11 mouse cellular contexts compared by ENCODE assay signal in the genomic region with DNA sequence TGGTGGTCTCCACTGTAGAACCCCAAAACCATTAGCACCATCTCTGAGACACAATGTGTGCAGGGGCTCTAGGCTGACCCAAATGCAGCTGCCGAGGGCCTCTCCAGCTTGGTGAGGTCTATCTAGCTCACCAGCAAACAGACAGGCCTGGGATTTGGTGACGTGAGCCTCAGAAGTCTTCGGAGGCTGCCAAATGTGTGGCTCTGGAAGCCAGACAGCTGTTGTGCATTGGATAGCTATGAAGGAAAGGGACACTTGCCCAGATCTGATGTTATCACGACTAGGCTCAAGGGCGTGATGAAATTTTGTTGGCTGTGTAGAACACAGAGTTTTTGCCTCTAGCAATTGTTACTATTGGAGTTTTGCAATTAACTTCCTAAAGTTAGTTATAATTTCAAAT. TPM values are rescaled to one million over a fixed set of nuclear protein-coding genes. Genes with fewer than 3 reads are reported as not detected.
DNase-seq lines count a peak whose midpoint lies in the region; ATAC-seq and TF ChIP-seq lines count a peak whose summit lies in the region.
"Had no signal": no experiment of that assay in that cellular context is flagged by ENCODE, and none has a peak within 500 bp of the region (broad histone marks: within the 10 kb centered on the region; RNA-seq: fewer than 3 reads in every experiment).

No protein-coding gene starts in this region.

- no peak for TF ChIP-seq CTCF in kidney, adult 2 months (conservative IDR thresholded peaks at IDR 0.05; ENCODE audit: insufficient read depth, insufficient read length, low read depth, low read length)

- H3K9ac ChIP-seq in limb, embryonic 13.5 days: no peak overlapping the region
- H3K9ac ChIP-seq in forebrain, embryonic 16.5 days (replicated peaks; ENCODE audit: low read depth, low read length): no peak overlapping the region

- WGBS in limb, embryonic 13.5 days: 67% methylated on average over 5 of the region's 5 CpGs
- WGBS in limb, embryonic 10.5 days: 85% methylated on average over 5 of the region's 5 CpGs
- WGBS in kidney, adult 2 months: 55% methylated on average over 5 of the region's 5 CpGs
- WGBS in forebrain, embryonic 16.5 days: 85% methylated on average over 5 of the region's 5 CpGs

- H3K4me1 ChIP-seq in limb, embryonic 13.5 days: 0 out of 2 replicates have a peak, but pooled peaks cover 5% of the 10 kb centered on the region
- H3K4me1 ChIP-seq in limb, embryonic 10.5 days: 0 out of 2 replicates have a peak, but pooled peaks cover 5% of the 10 kb centered on the region
- peaks cover 6% of the 10 kb centered on the region; the same call in 1 of the 2 replicates for H3K4me1 ChIP-seq in kidney, adult 2 months (ENCODE audit: control insufficient read depth, insufficient read depth, low read length)
- no peaks in the 10 kb centered on the region for H3K4me1 ChIP-seq in forebrain, embryonic 16.5 days (replicated peaks; ENCODE audit: control insufficient read depth, insufficient read depth, low read length)

- no peak for TF ChIP-seq POLR2A in kidney, adult 2 months (IDR thresholded peaks at IDR 0.05; ENCODE audit: low read depth, low read length)

- no peak for DNase-seq in limb, embryonic 10.5 days (ENCODE audit: low spot score)
- DNase-seq in fat pad, adult 2 months (ENCODE audit: extremely low read depth, low read depth, low spot score): peak; percentile 96
- DNase-seq in kidney, adult 2 months: peak; percentile 68
- DNase-seq: cerebellum, adult 2 months had no signal

- no peaks in the 10 kb centered on the region for H3K27me3 ChIP-seq in limb, embryonic 13.5 days
- no peaks in the 10 kb centered on the region for H3K27me3 ChIP-seq in limb, embryonic 10.5 days (ENCODE audit: low read depth, poor library complexity, severe bottlenecking)
- no peaks in the 10 kb centered on the region; the same call in 1 of the 2 replicates for H3K27me3 ChIP-seq in kidney, adult 2 months (replicated peaks; ENCODE audit: control insufficient read depth, insufficient read depth, low read length)
- no peaks in the 10 kb centered on the region for H3K27me3 ChIP-seq in forebrain, embryonic 16.5 days (replicated peaks; ENCODE audit: control insufficient read depth, insufficient read depth, low read length)

- H3K36me3 ChIP-seq in limb, embryonic 13.5 days: no peaks in the 10 kb centered on the region
- no peaks in the 10 kb centered on the region for H3K36me3 ChIP-seq in limb, embryonic 10.5 days
- H3K36me3 ChIP-seq in kidney, adult 2 months (ENCODE audit: control insufficient read depth, insufficient read depth, low read length): no peaks in the 10 kb centered on the region
- no peaks in the 10 kb centered on the region for H3K36me3 ChIP-seq in forebrain, embryonic 16.5 days (ENCODE audit: control insufficient read depth, insufficient read depth)
- H3K36me3 ChIP-seq: G1E had no signal

- H3K27ac ChIP-seq in limb, embryonic 13.5 days: no peak overlapping the region
- no peak overlapping the region for H3K27ac ChIP-seq in limb, embryonic 10.5 days
- peak overlapping the region; percentile 62; the same call in 1 of the 2 replicates for H3K27ac ChIP-seq in kidney, adult 2 months (ENCODE audit: insufficient read depth, low read depth, low read length)
- H3K27ac ChIP-seq in forebrain, embryonic 16.5 days (ENCODE audit: low read length): no peak overlapping the region

- H3K4me2 ChIP-seq in limb, embryonic 13.5 days (replicated peaks): no peak overlapping the region
- H3K4me2 ChIP-seq in forebrain, embryonic 16.5 days (ENCODE audit: low read length): no peak overlapping the region

- H3K4me3 ChIP-seq in limb, embryonic 13.5 days: no peak overlapping the region
- no peak overlapping the region for H3K4me3 ChIP-seq in limb, embryonic 10.5 days
- no peak overlapping the region for H3K4me3 ChIP-seq in kidney, adult 2 months (ENCODE audit: insufficient read depth, low read depth, low read length)
- H3K4me3 ChIP-seq in forebrain, embryonic 16.5 days (replicated peaks; ENCODE audit: low read length): no peak overlapping the region

- peak; percentile 59; the same call in 1 of the 2 replicates for ATAC-seq in limb, embryonic 13.5 days (ENCODE audit: low FRiP score, low read depth)
- ATAC-seq in megakaryocyte-erythroid progenitor cell, adult 5-6 weeks (replicated peaks; ENCODE audit: low FRiP score, low TSS enrichment, poor library complexity, severe bottlenecking): peak; percentile 60
- no peak for ATAC-seq in frontal cortex, adult (ENCODE audit: low TSS enrichment)
- ATAC-seq in erythroblast, adult 5-6 weeks (replicated peaks; ENCODE audit: low FRiP score, poor library complexity, severe bottlenecking): no peak
- no peak for ATAC-seq in forebrain, embryonic 16.5 days

- H3K9me3 ChIP-seq in limb, embryonic 13.5 days: no peaks in the 10 kb centered on the region
- no peaks in the 10 kb centered on the region for H3K9me3 ChIP-seq in limb, embryonic 10.5 days (replicated peaks)
- H3K9me3 ChIP-seq in forebrain, embryonic 16.5 days (ENCODE audit: control insufficient read depth, low read length): no peaks in the 10 kb centered on the region
- H3K9me3 ChIP-seq: G1E had no signal

RNA-seq across cellular contexts. Expression of a gene that starts 4.6 kb away (rescaled TPM):
- 0.49 and 0.76 TPM in 2 replicates for polyA plus RNA-seq in limb, embryonic 13.5 days (2015; fragmentation: Nextera tagmentation; extraction: Ambion mirVana)
- not detected in 2 replicates for polyA plus RNA-seq in limb, embryonic 10.5 days (2016; fragmentation: Nextera tagmentation; extraction: Ambion mirVana)
- 8.2 and 14.6 TPM in 2 replicates for polyA plus RNA-seq in kidney, adult 2 months (2012; rRNA removed)
- not detected in 2 replicates for total RNA-seq in megakaryocyte-erythroid progenitor cell, adult 5-6 weeks (2014; fragmentation: Nextera tagmentation)
- not detected in 2 replicates for total RNA-seq in megakaryocyte-erythroid progenitor cell, adult 5-6 weeks (2017)
- 5.2 TPM in 1 of 2 replicates, not detected in the other for total RNA-seq in erythroblast, adult 5-6 weeks (2015; ENCODE audit: low replicate concordance)
- not detected in 2 replicates for total RNA-seq in erythroblast, adult 5-6 weeks (2017; ENCODE audit: low replicate concordance)
- polyA plus RNA-seq in forebrain, embryonic 16.5 days (2015; fragmentation: Nextera tagmentation; extraction: Ambion mirVana): not detected in 2 replicates
- total RNA-seq: G1E had no signal
- polyA plus RNA-seq: cerebellum, adult 2 months; G1E; heart, embryonic 14.5 days had no signal

RNA-seq across cellular contexts. Expression of a gene that starts 8.4 kb away (rescaled TPM):
- polyA plus RNA-seq in limb, embryonic 13.5 days (2015; fragmentation: Nextera tagmentation; extraction: Ambion mirVana): 5.2 and 5.5 TPM in 2 replicates
- polyA plus RNA-seq in limb, embryonic 10.5 days (2016; fragmentation: Nextera tagmentation; extraction: Ambion mirVana): 0.89 and 2.0 TPM in 2 replicates
- polyA plus RNA-seq in kidney, adult 2 months (2012; rRNA removed): 7.1 and 8.8 TPM in 2 replicates
- not detected in 2 replicates for total RNA-seq in megakaryocyte-erythroid progenitor cell, adult 5-6 weeks (2014; fragmentation: Nextera tagmentation)
- total RNA-seq in megakaryocyte-erythroid progenitor cell, adult 5-6 weeks (2017): not detected in 2 replicates
- total RNA-seq in erythroblast, adult 5-6 weeks (2015; ENCODE audit: low replicate concordance): 8.1 TPM in 1 of 2 replicates, not detected in the other
- not detected in 2 replicates for total RNA-seq in erythroblast, adult 5-6 weeks (2017; ENCODE audit: low replicate concordance)
- polyA plus RNA-seq in forebrain, embryonic 16.5 days (2015; fragmentation: Nextera tagmentation; extraction: Ambion mirVana): 3.5 and 5.4 TPM in 2 replicates
- polyA plus RNA-seq: G1E had no signal

RNA-seq across cellular contexts. Expression of a gene that starts 13.0 kb away (rescaled TPM):
- 46.5 and 48.4 TPM in 2 replicates for polyA plus RNA-seq in limb, embryonic 13.5 days (2015; fragmentation: Nextera tagmentation; extraction: Ambion mirVana)
- 55.6 and 61.0 TPM in 2 replicates for polyA plus RNA-seq in limb, embryonic 10.5 days (2016; fragmentation: Nextera tagmentation; extraction: Ambion mirVana)
- 6.1 and 7.0 TPM in 2 replicates for polyA plus RNA-seq in kidney, adult 2 months (2012; rRNA removed)
- total RNA-seq in megakaryocyte-erythroid progenitor cell, adult 5-6 weeks (2014; fragmentation: Nextera tagmentation): 51.6 and 66.7 TPM in 2 replicates
- 91.7 and 93.5 TPM in 2 replicates for total RNA-seq in megakaryocyte-erythroid progenitor cell, adult 5-6 weeks (2017)
- total RNA-seq in erythroblast, adult 5-6 weeks (2015; ENCODE audit: low replicate concordance): 4.4 and 21.1 TPM in 2 replicates
- 9.9 and 11.8 TPM in 2 replicates for total RNA-seq in erythroblast, adult 5-6 weeks (2017; ENCODE audit: low replicate concordance)
- polyA plus RNA-seq in forebrain, embryonic 16.5 days (2015; fragmentation: Nextera tagmentation; extraction: Ambion mirVana): 34.0 and 36.0 TPM in 2 replicates

RNA-seq across cellular contexts. Expression of a gene that starts 25.4 kb away (rescaled TPM):
- polyA plus RNA-seq in limb, embryonic 13.5 days (2015; fragmentation: Nextera tagmentation; extraction: Ambion mirVana): 0.94 and 1.5 TPM in 2 replicates
- 0.26 and 0.28 TPM in 2 replicates for polyA plus RNA-seq in limb, embryonic 10.5 days (2016; fragmentation: Nextera tagmentation; extraction: Ambion mirVana)
- 10.2 and 16.6 TPM in 2 replicates for polyA plus RNA-seq in kidney, adult 2 months (2012; rRNA removed)
- total RNA-seq in megakaryocyte-erythroid progenitor cell, adult 5-6 weeks (2014; fragmentation: Nextera tagmentation): not detected in 2 replicates
- total RNA-seq in megakaryocyte-erythroid progenitor cell, adult 5-6 weeks (2017): 2.2 and 5.6 TPM in 2 replicates
- total RNA-seq in erythroblast, adult 5-6 weeks (2015; ENCODE audit: low replicate concordance): 3.3 and 5.4 TPM in 2 replicates
- total RNA-seq in erythroblast, adult 5-6 weeks (2017; ENCODE audit: low replicate concordance): 0.26 and 2.9 TPM in 2 replicates
- 0.61 TPM in 1 of 2 replicates, not detected in the other for polyA plus RNA-seq in forebrain, embryonic 16.5 days (2015; fragmentation: Nextera tagmentation; extraction: Ambion mirVana)
- polyA plus RNA-seq: G1E had no signal

RNA-seq across cellular contexts. Expression of a gene that starts 45.3 kb away (rescaled TPM):
- polyA plus RNA-seq in limb, embryonic 13.5 days (2015; fragmentation: Nextera tagmentation; extraction: Ambion mirVana): 11.6 and 12.3 TPM in 2 replicates
- polyA plus RNA-seq in limb, embryonic 10.5 days (2016; fragmentation: Nextera tagmentation; extraction: Ambion mirVana): 8.8 and 9.2 TPM in 2 replicates
- polyA plus RNA-seq in kidney, adult 2 months (2012; rRNA removed): 21.8 and 26.7 TPM in 2 replicates
- 1.1 and 2.9 TPM in 2 replicates for total RNA-seq in megakaryocyte-erythroid progenitor cell, adult 5-6 weeks (2014; fragmentation: Nextera tagmentation)
- 2.1 and 5.6 TPM in 2 replicates for total RNA-seq in megakaryocyte-erythroid progenitor cell, adult 5-6 weeks (2017)
- total RNA-seq in erythroblast, adult 5-6 weeks (2015; ENCODE audit: low replicate concordance): 10.6 and 27.2 TPM in 2 replicates
- 9.8 and 10.4 TPM in 2 replicates for total RNA-seq in erythroblast, adult 5-6 weeks (2017; ENCODE audit: low replicate concordance)
- 8.7 and 10.8 TPM in 2 replicates for polyA plus RNA-seq in forebrain, embryonic 16.5 days (2015; fragmentation: Nextera tagmentation; extraction: Ambion mirVana)

Comparison
In these comparisons a context has a peak if more than half of its experiments do, and no peak if none do; other contexts are left out.
1. ATAC-seq: peak in limb, embryonic 13.5 days (single experiment) and megakaryocyte-erythroid progenitor cell, adult 5-6 weeks (single experiment); none in frontal cortex, adult (single experiment), erythroblast, adult 5-6 weeks (single experiment) and forebrain, embryonic 16.5 days (single experiment).